Mouse (Mus musculus) forebrain, embryonic 14.5 days (tissue): ENCODE data around the gene Mab21l3. TPM values are rescaled to one million over a fixed set of nuclear protein-coding genes. Genes with fewer than 3 reads are reported as not detected.

Experiments
- ATAC-seq: fragments of 200-750 bp; cut with Nextera tagmentation; 2 replicates; pipeline ENCODE4 v1.8.0; 2017; ENCODE audit warnings: mild to moderate bottlenecking, moderate library complexity
- DNase-seq: peaks from one replicate; pipeline ENCODE4 v3.0.0-alpha.2; 2015; ENCODE audit warnings: low spot score
- H3K27ac ChIP-seq: fragments of 300-500 bp; sonication (generic); 2 replicates; pipeline ENCODE4 v1.5.1; 2014; ENCODE audit warnings: low read depth, mild to moderate bottlenecking, control low read depth, low read length, moderate library complexity
- H3K27me3 ChIP-seq: fragments of 300-500 bp; sonication (generic); replicated peaks from 2 replicates; pipeline ENCODE4 v1.6.1; 2014; ENCODE audit warnings: low read length, control low read depth, mixed read lengths; ENCODE audit not compliant: control insufficient read depth, insufficient read depth
- H3K36me3 ChIP-seq: fragments of 300-500 bp; sonication (generic); 2 replicates; pipeline ENCODE4 v1.6.1; 2014; ENCODE audit warnings: low read length, control low read depth; ENCODE audit not compliant: control insufficient read depth, insufficient read depth
- H3K4me1 ChIP-seq: fragments of 300-500 bp; sonication (generic); 2 replicates; pipeline ENCODE4 v1.6.1; 2014; ENCODE audit warnings: antibody characterized with exemption, low read length, control low read depth; ENCODE audit not compliant: control insufficient read depth, insufficient read depth
- H3K4me2 ChIP-seq: fragments of 300-500 bp; sonication (generic); 2 replicates; pipeline ENCODE4 v1.6.1; 2014; ENCODE audit warnings: mild to moderate bottlenecking, control low read depth, low read length
- H3K4me3 ChIP-seq: fragments of 300-500 bp; sonication (generic); 2 replicates; pipeline ENCODE4 v1.5.1; 2014; ENCODE audit warnings: low read depth, low read length, control low read depth
- H3K9ac ChIP-seq: fragments of 300-500 bp; sonication (generic); 2 replicates; pipeline ENCODE4 v1.6.1; 2014; ENCODE audit warnings: mild to moderate bottlenecking, low read length, control low read depth, moderate library complexity
- H3K9me3 ChIP-seq: fragments of 300-500 bp; sonication (generic); replicated peaks from 2 replicates; pipeline ENCODE4 v1.6.1; 2016; ENCODE audit warnings: low read length, control low read depth, mixed read lengths; ENCODE audit not compliant: control insufficient read depth
- WGBS: fragments of 180-500 bp; shearing (Covaris S2); extraction: QIAGEN DNeasy Blood & Tissue Kit; methylation state at CpG from one replicate; pipeline ENCODE4 v1.1.7; 2014; 5-methylcytosine and 5-hydroxymethylcytosine counted together
- polyA plus RNA-seq: library from polyadenylated mRNA; unstranded; fragments of >200 nt; fragmentation: Nextera tagmentation; extraction: Ambion mirVana; gene quantifications from 2 replicates; pipeline ENCODE4 v1.2.1, GENCODE M21; 2014

Gene Mab21l3
- polyA plus RNA-seq, result 0.20 and 0.42 TPM in 2 replicates

GRCm38 (mm10) chr3:101848816-101849215 lies at the start of gene Mab21l3:
Gene Mab21l3, minus strand, starts transcription at chr3:101848959.
- H3K4me1 ChIP-seq, result no peaks in the 10 kb centered on the region
- H3K27me3 ChIP-seq, result no peaks in the 10 kb centered on the region
- no peaks in the 10 kb centered on the region for H3K9me3 ChIP-seq
- no peaks in the 10 kb centered on the region for H3K36me3 ChIP-seq
- no peak within 1 kb of the TSS for H3K27ac ChIP-seq
- H3K9ac ChIP-seq, result no peak within 1 kb of the TSS
- ATAC-seq (no peak), DNase-seq (no peak)
- no peak within 1 kb of the TSS for H3K4me3 ChIP-seq
- WGBS, result 77% methylated on average over 5 of the region's 5 CpGs
- H3K4me2 ChIP-seq, result no peak within 1 kb of the TSS

GRCm38 (mm10) chr3:101897377-101897974 lies 48.7 kb upstream of the Mab21l3 start:
- WGBS, result 85% methylated on average over 15 of the region's 15 CpGs
- Histone ChIP-seq H3K27me3 (no peaks in the 10 kb centered on the region), H3K36me3 (no peaks in the 10 kb centered on the region), H3K9me3 (no peaks in the 10 kb centered on the region), H3K27ac (no peak overlapping the region), H3K4me1 (no peaks in the 10 kb centered on the region), H3K4me2 (no peak overlapping the region), H3K9ac (no peak overlapping the region), H3K4me3 (no peak overlapping the region)
- DNase-seq, result no peak
- ATAC-seq, result no peak

DNA sequence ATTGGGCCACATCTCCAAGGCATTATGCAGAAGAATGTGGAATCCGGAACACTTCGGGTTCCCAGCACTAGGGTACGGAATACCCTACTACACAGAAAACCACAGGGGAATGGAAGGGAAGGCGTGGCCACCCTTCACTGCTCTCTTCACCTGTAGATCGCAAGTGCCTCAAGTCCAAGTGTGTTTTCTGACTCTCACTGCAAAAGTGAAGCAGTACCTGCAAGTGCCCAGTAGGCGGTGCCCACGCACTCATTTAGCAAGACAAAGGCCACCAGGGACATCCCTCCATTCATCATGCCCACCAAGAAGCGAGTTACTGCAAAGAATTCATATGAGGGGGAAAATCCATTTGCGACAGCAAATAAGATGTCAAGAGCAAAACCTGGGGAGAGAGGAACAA lies 48.1 kb upstream of the Mab21l3 start:
- peak; percentile 91 for DNase-seq
- no peak overlapping the region for H3K4me2 ChIP-seq
- no peaks in the 10 kb centered on the region for H3K4me1 ChIP-seq
- H3K4me3 ChIP-seq, result no peak overlapping the region
- no peaks in the 10 kb centered on the region for H3K9me3 ChIP-seq
- WGBS, result 23% methylated on average over 9 of the region's 9 CpGs
- H3K27me3 ChIP-seq, result no peaks in the 10 kb centered on the region
- H3K27ac ChIP-seq, result no peak overlapping the region
- ATAC-seq, result peak; percentile 72
- H3K9ac ChIP-seq, result no peak overlapping the region
- no peaks in the 10 kb centered on the region for H3K36me3 ChIP-seq

GRCm38 (mm10) chr3:101895376-101895910 lies 46.7 kb upstream of the Mab21l3 start:
- Histone ChIP-seq H3K27ac (no peak overlapping the region), H3K9me3 (no peaks in the 10 kb centered on the region), H3K9ac (no peak overlapping the region), H3K4me3 (no peak overlapping the region), H3K4me1 (no peaks in the 10 kb centered on the region), H3K27me3 (no peaks in the 10 kb centered on the region), H3K4me2 (no peak overlapping the region), H3K36me3 (no peaks in the 10 kb centered on the region)
- WGBS, result 83% methylated on average over 7 of the region's 7 CpGs
- DNase-seq, result no peak
- ATAC-seq, result peak; percentile 34; the same call in 1 of the 2 replicates

DNA sequence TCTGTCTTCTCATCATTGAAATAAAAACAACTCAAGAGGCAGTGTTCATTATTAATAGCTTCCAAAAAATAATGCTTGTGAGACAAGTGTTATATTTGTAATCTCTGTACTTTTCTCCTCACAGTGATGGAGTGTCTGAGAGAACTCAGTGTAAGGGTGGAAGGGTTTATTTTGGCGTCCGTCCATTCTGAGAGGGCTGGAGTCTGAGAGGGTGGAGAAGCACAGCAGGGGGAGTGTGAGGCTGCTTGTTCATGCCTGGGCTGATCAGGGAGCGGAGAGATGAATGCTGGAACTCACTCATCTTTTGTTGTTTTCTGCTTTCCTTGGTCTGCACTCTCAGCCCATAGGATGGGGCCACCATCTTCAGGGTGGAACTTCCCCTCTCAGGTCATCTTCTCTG lies 36.8 kb upstream of the Mab21l3 start:
- H3K4me1 ChIP-seq, result no peaks in the 10 kb centered on the region
- no peaks in the 10 kb centered on the region for H3K9me3 ChIP-seq
- no peak overlapping the region for H3K4me2 ChIP-seq
- peak; percentile 78; the same call in 1 of the 2 replicates for ATAC-seq
- no peak overlapping the region for H3K27ac ChIP-seq
- WGBS, result 15% methylated on average over 3 of the region's 3 CpGs
- H3K4me3 ChIP-seq, result no peak overlapping the region
- H3K27me3 ChIP-seq, result no peaks in the 10 kb centered on the region
- no peaks in the 10 kb centered on the region for H3K36me3 ChIP-seq
- H3K9ac ChIP-seq, result no peak overlapping the region
- peak; percentile 64 for DNase-seq

DNA sequence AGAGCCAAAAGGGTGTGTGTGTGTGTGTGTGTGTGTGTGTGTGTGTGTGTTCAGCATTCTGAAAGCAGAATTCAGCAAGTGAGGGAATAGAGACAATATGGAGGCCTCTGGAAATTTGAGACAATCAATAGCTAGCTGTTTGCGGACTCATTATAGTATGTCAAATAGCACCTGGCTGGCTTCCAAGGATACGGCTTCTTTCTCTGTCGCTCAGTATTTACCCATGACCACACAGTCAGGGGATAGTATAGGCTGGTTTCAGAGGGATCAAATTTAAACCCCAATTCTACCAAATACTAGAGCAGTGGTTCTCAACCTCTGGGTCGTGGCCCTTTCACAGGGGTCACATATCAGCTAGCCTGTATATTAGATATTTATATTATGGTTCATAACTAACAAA lies 36.3 kb upstream of the Mab21l3 start:
- DNase-seq (peak; percentile 75), ATAC-seq (peak; percentile 77)
- H3K4me1 ChIP-seq, result no peaks in the 10 kb centered on the region
- H3K27ac ChIP-seq, result no peak overlapping the region
- H3K4me3 ChIP-seq, result no peak overlapping the region
- H3K4me2 ChIP-seq, result no peak overlapping the region
- no peak overlapping the region for H3K9ac ChIP-seq
- no peaks in the 10 kb centered on the region for H3K27me3 ChIP-seq
- no peaks in the 10 kb centered on the region for H3K36me3 ChIP-seq
- WGBS, result 24% methylated on average over 4 of the region's 4 CpGs
- no peaks in the 10 kb centered on the region for H3K9me3 ChIP-seq

DNA sequence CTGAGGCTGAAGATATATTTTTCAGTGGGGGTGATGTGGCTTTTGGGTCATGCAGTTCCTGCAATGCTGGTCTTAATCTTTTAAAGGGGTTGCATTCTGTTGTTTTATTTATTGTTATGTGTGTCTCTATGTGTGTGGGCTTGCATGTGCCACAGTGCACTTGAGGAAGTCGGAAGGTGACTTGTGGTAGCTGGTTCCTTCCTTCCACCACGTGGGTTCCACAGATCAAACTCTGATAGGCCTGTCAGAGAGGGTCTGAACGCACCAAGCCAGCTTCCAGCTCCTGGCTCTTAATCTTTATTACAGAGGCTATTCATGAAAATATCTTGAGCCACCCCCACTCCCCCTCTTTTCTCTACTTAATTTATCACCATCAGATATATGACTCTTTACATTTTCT lies 35.1 kb upstream of the Mab21l3 start:
- H3K4me3 ChIP-seq, result no peak overlapping the region
- no peak overlapping the region for H3K9ac ChIP-seq
- no peaks in the 10 kb centered on the region for H3K4me1 ChIP-seq
- H3K36me3 ChIP-seq, result peaks cover 7% of the 10 kb centered on the region; the same call in 1 of the 2 replicates
- ATAC-seq (no peak), DNase-seq (no peak)
- no peak overlapping the region for H3K27ac ChIP-seq
- WGBS, result 73% methylated on average over 3 of the region's 3 CpGs
- H3K4me2 ChIP-seq, result no peak overlapping the region
- H3K9me3 ChIP-seq, result no peaks in the 10 kb centered on the region
- H3K27me3 ChIP-seq, result no peaks in the 10 kb centered on the region

GRCm38 (mm10) chr3:101881721-101882120 lies 33.0 kb upstream of the Mab21l3 start:
- Histone ChIP-seq H3K4me3 (no peak overlapping the region), H3K4me1 (peaks cover 3% of the 10 kb centered on the region; the same call in 1 of the 2 replicates), H3K27me3 (no peaks in the 10 kb centered on the region), H3K4me2 (no peak overlapping the region), H3K9me3 (no peaks in the 10 kb centered on the region), H3K9ac (no peak overlapping the region), H3K27ac (no peak overlapping the region), H3K36me3 (peaks cover 7% of the 10 kb centered on the region; the same call in 1 of the 2 replicates)
- DNase-seq, result no peak
- 80% methylated on average over 9 of the region's 9 CpGs for WGBS
- no peak for ATAC-seq

DNA sequence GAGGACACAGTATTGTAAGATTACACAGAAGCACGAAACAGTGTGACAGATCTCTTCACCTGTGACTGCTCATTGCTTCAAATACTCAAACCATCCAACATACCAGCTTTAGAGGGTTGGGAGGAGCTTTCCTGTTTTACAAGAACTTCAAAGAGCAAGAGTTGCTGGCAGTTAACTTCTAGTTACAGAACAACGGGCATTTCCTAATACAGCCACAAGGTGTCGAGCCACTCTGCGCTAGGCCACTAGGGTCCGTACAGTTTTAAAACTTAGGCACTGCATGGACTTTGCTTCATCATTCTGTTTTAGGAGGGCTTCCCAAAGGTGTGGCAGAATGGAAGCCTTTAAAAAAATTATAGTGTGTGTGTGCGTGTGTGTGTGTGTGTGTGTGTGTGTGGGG lies 32.1 kb upstream of the Mab21l3 start:
- Histone ChIP-seq H3K27ac (no peak overlapping the region), H3K4me3 (no peak overlapping the region), H3K36me3 (peaks cover 7% of the 10 kb centered on the region; the same call in 1 of the 2 replicates), H3K27me3 (no peaks in the 10 kb centered on the region), H3K4me2 (no peak overlapping the region), H3K9me3 (no peaks in the 10 kb centered on the region), H3K9ac (no peak overlapping the region), H3K4me1 (peaks cover 4% of the 10 kb centered on the region; the same call in 1 of the 2 replicates)
- DNase-seq, result no peak
- WGBS, result 82% methylated on average over 6 of the region's 6 CpGs
- no peak for ATAC-seq
